Mouse (Mus musculus) midbrain, embryonic 10.5 days (tissue): ENCODE measurements around the gene Iqca. TPM values are rescaled to one million over a fixed set of nuclear protein-coding genes. Genes with fewer than 3 reads are reported as not detected.

Experiments
- DNase-seq: peaks from one replicate; pipeline ENCODE4 v3.0.0-alpha.2; 2017; ENCODE audit warnings: low spot score
- H3K27ac ChIP-seq: fragments of 300-500 bp; sonication (generic); replicated peaks from 2 replicates; pipeline ENCODE4 v1.5.1; 2016; ENCODE audit warnings: mild to moderate bottlenecking
- H3K27me3 ChIP-seq: fragments of 300-500 bp; sonication (generic); 2 replicates; pipeline ENCODE4 v1.6.1; 2016; ENCODE audit warnings: low read depth, mild to moderate bottlenecking; ENCODE audit not compliant: poor library complexity, severe bottlenecking
- H3K36me3 ChIP-seq: fragments of 300-500 bp; sonication (generic); 2 replicates; pipeline ENCODE4 v1.6.1; 2016; ENCODE audit warnings: mild to moderate bottlenecking, moderate library complexity
- H3K4me1 ChIP-seq: fragments of 300-500 bp; sonication (generic); 2 replicates; pipeline ENCODE4 v1.6.1; 2016
- H3K4me3 ChIP-seq: fragments of 300-500 bp; sonication (generic); 2 replicates; pipeline ENCODE4 v1.5.1; 2016; ENCODE audit warnings: mild to moderate bottlenecking, moderate library complexity
- H3K9me3 ChIP-seq: fragments of 300-500 bp; sonication (generic); replicated peaks from 2 replicates; pipeline ENCODE4 v1.6.1; 2016; ENCODE audit warnings: mild to moderate bottlenecking
- WGBS: fragments of 180-500 bp; shearing (Covaris S2); methylation state at CpG from one replicate; pipeline ENCODE4 v1.1.7; 2016; 5-methylcytosine and 5-hydroxymethylcytosine counted together
- polyA plus RNA-seq: library from polyadenylated mRNA; unstranded; fragments of >200 nt; fragmentation: Nextera tagmentation; extraction: Ambion mirVana; gene quantifications from 2 replicates; pipeline ENCODE4 v1.2.1, GENCODE M21; 2016

The Iqca gene
- polyA plus RNA-seq, 1 experiment from 2014 or later: 0.30 TPM

GRCm38 (mm10) chr1:90124561-90124960, 28.6 kb downstream of the Iqca start:
- no peak for DNase-seq
- 95% methylated on average over 12 of the region's 12 CpGs for WGBS
- Histone ChIP-seq H3K4me3 (no peak overlapping the region), H3K27me3 (0 out of 2 replicates have a peak, but pooled peaks cover 3% of the 10 kb centered on the region), H3K27ac (no peak overlapping the region), H3K4me1 (peaks cover 7% of the 10 kb centered on the region), H3K36me3 (no peaks in the 10 kb centered on the region), H3K9me3 (no peaks in the 10 kb centered on the region)

- Histone ChIP-seq H3K4me1 (no peaks in the 10 kb centered on the region), H3K27ac (no peak overlapping the region), H3K9me3 (no peaks in the 10 kb centered on the region), H3K27me3 (no peaks in the 10 kb centered on the region), H3K36me3 (no peaks in the 10 kb centered on the region), H3K4me3 (no peak overlapping the region)
- DNase-seq: no peak
- WGBS: 84% methylated on average over 6 of the region's 6 CpGs
Observed at GRCm38 (mm10) chr1:90120706-90121105, 32.5 kb downstream of the Iqca start.

- Histone ChIP-seq H3K27ac (no peak overlapping the region), H3K4me1 (no peaks in the 10 kb centered on the region), H3K9me3 (no peaks in the 10 kb centered on the region), H3K4me3 (no peak overlapping the region), H3K36me3 (no peaks in the 10 kb centered on the region), H3K27me3 (no peaks in the 10 kb centered on the region)
- DNase-seq: no peak
- 95% methylated on average over 12 of the region's 12 CpGs for WGBS
Observed at GRCm38 (mm10) chr1:90119214-90119613, 34.0 kb downstream of the Iqca start.

DNA sequence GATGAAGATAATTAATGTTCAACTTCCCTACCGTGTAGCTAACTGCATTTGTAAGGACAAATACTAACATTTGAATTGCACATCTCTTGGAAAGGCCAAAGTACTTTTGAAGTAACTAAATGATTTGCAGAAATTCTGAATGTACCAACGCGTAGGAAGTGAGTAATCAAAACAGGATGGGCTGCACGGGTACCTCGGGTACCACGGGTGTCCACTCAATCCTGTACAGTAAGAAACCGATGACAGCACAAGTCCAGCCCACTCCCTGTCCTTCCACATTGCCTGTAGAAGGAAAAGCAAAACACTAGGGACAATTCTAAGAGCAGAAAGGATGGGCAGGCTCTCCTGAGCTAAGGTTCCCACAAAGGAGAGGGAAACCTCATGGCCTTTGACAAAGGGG, 36.0 kb downstream of the Iqca start:
- no peaks in the 10 kb centered on the region for H3K27me3 ChIP-seq
- 89% methylated on average over 7 of the region's 7 CpGs for WGBS
- DNase-seq: no peak
- H3K9me3 ChIP-seq: no peaks in the 10 kb centered on the region
- H3K27ac ChIP-seq: no peak overlapping the region
- no peaks in the 10 kb centered on the region for H3K4me1 ChIP-seq
- H3K4me3 ChIP-seq: no peak overlapping the region
- H3K36me3 ChIP-seq: no peaks in the 10 kb centered on the region

DNA sequence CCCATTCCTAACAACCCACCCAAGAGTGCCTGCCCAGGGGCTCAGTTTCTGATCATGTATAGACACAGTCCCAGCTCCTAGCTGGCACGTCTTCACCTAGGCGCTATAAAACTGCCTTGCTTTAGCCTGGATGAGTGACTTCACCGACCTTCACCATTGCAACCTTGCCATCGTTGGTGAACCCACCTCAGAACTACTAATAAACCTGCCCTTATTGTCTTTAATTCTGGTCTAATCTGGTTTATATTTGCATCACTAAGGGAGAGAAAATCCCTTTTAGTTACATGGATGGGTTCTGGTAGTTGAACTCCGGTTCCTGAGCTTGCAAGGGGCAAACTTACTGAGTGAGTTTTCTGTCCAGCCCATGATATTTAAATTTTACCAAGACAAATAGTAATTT, 38.6 kb downstream of the Iqca start:
- no peak for DNase-seq
- whole genome bisulfite sequencing: 91% methylated on average over 5 of the region's 5 CpGs
- H3K36me3 ChIP-seq: no peaks in the 10 kb centered on the region
- no peaks in the 10 kb centered on the region for H3K4me1 ChIP-seq
- no peaks in the 10 kb centered on the region for H3K9me3 ChIP-seq
- no peak overlapping the region for H3K27ac ChIP-seq
- H3K27me3 ChIP-seq: no peaks in the 10 kb centered on the region
- H3K4me3 ChIP-seq: no peak overlapping the region

GRCm38 (mm10) chr1:90113655-90114244, 39.5 kb downstream of the Iqca start:
- no peaks in the 10 kb centered on the region for H3K36me3 ChIP-seq
- H3K27ac ChIP-seq: no peak overlapping the region
- H3K27me3 ChIP-seq: no peaks in the 10 kb centered on the region
- H3K9me3 ChIP-seq: no peaks in the 10 kb centered on the region
- DNase-seq: no peak
- no peak overlapping the region for H3K4me3 ChIP-seq
- 87% methylated on average over 6 of the region's 6 CpGs for WGBS
- H3K4me1 ChIP-seq: no peaks in the 10 kb centered on the region

DNA sequence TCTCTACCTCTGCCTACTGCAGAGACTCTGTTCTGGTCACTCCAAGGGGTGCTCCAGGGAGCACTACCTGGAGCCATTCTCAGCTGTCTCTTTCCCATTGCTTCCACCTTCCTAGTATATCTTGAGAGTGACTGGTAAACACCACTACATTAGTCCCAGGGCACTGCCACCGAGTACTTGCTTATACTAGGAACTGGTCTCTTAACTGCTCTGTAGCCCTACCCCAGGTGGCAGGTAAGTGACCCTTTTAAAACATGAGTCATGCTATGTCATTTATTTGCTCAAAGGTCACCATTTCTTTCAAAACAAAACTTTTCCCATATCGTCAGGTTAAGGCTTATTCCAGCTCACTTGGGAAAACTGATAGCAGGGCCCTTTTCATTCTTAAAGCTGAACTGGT, 40.5 kb downstream of the Iqca start:
- 87% methylated on average over 2 of the region's 2 CpGs for WGBS
- no peak overlapping the region for H3K27ac ChIP-seq
- DNase-seq: no peak

GRCm38 (mm10) chr1:90111198-90111839, 41.9 kb downstream of the Iqca start:
- no peaks in the 10 kb centered on the region for H3K4me1 ChIP-seq
- no peaks in the 10 kb centered on the region for H3K9me3 ChIP-seq
- 76% methylated on average over 2 of the region's 2 CpGs for WGBS
- DNase-seq: no peak
- no peaks in the 10 kb centered on the region for H3K36me3 ChIP-seq
- H3K4me3 ChIP-seq: no peak overlapping the region
- H3K27me3 ChIP-seq: no peaks in the 10 kb centered on the region
- no peak overlapping the region for H3K27ac ChIP-seq

More for the DNA sequence above, 40.5 kb downstream of the Iqca start:
- no peaks in the 10 kb centered on the region for H3K27me3 ChIP-seq
- H3K4me3 ChIP-seq: no peak overlapping the region
- H3K36me3 ChIP-seq: no peaks in the 10 kb centered on the region
- no peaks in the 10 kb centered on the region for H3K9me3 ChIP-seq
- no peaks in the 10 kb centered on the region for H3K4me1 ChIP-seq

GRCm38 (mm10) chr1:90103896-90104487, 49.2 kb downstream of the Iqca start:
- H3K36me3 ChIP-seq: no peaks in the 10 kb centered on the region
- H3K4me3 ChIP-seq: no peak overlapping the region
- no peak for DNase-seq
- 85% methylated on average over 8 of the region's 8 CpGs for WGBS
- H3K27me3 ChIP-seq: no peaks in the 10 kb centered on the region
- H3K4me1 ChIP-seq: peaks cover 5% of the 10 kb centered on the region
- no peak overlapping the region for H3K27ac ChIP-seq
- H3K9me3 ChIP-seq: no peaks in the 10 kb centered on the region

DNA sequence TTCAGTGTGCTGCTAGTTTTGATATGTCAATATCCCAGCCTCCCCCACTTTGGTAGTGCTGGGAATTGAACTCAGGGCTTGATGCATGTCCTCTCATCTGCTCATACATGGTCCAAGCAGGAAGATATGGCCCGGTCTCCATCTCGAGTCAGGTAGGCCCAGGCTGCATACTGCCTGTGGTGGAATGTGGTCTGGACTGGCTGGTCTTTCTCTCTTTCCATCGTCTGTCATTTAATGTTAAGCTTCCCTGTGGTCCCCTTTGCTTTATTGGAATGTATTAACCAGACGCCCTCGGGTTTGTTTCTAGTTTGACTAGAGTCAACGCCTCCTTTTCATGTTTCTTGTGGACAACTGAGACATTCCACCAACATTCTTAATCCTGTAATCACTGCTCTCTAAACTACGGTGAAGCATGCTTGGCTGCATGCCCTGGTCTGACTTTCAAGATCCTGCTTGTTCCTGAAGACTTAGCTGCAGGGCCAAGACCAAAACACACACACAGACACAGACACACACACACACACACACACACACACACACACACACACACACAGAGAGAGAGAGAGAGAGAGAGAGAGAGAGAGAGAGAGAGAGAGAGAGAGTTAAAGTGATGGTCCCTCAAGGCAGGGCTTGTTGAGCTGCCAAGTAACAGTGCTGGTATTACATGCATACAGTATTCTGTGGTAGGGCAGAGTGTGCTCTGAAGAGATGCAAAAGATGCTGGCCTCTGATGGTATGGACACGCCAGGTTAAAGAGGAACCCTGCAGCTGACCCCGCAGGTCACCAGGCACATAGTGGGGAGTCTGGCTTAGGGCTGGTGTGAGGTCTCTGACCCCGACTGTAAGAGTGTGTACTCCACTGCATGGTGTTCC, 52.6 kb downstream of the Iqca start:
- H3K9me3 ChIP-seq: no peaks in the 10 kb centered on the region
- no peak for DNase-seq
- no peaks in the 10 kb centered on the region for H3K27me3 ChIP-seq
- 88% methylated on average over 10 of the region's 10 CpGs for WGBS
- peaks cover 5% of the 10 kb centered on the region for H3K4me1 ChIP-seq
- H3K4me3 ChIP-seq: no peak overlapping the region
- no peak overlapping the region for H3K27ac ChIP-seq
- H3K36me3 ChIP-seq: no peaks in the 10 kb centered on the region

GRCm38 (mm10) chr1:90092816-90093493, 60.2 kb downstream of the Iqca start:
- Histone ChIP-seq H3K27me3 (peaks cover 7% of the 10 kb centered on the region; the same call in 1 of the 2 replicates), H3K4me1 (peaks cover 9% of the 10 kb centered on the region; the same call in 1 of the 2 replicates), H3K27ac (no peak overlapping the region), H3K36me3 (no peaks in the 10 kb centered on the region), H3K9me3 (no peaks in the 10 kb centered on the region), H3K4me3 (no peak overlapping the region)
- WGBS: 84% methylated on average over 10 of the region's 10 CpGs
- DNase-seq: no peak

DNA sequence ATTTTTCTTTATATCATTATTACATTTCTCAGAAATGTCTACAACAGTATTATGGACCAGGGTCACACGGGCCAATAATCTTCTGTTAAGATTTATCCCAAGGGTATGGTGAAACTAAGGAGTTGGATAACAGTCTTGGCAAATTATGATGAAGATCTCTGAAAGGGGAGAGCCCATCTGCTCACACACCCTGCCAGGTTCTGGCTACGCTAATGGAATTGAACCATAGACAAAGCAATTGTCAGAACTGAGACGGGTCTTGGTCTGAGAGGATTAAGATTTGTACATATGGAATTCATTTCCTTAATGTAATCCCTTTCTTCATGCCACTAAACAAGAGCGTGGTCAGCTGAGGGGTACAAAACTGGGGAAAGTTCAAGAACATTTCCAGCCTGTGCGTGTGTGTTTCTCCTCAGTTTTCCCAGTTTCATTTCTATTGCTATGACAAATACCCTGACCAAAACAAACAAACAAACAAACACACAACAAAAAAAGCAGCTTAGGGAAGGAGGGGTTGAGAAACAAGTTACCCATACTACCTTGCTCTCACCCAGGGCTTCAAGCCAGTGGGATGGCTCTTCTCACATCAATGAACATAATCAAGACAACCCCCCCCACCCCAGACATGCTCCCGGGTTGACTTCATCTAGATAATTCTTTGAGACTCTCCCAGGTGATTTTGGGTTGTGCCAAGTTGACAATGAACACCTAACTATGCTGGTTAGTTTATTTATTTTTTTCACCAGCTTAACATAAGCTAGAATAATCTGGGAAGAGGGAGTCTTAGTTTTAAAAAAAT, 64.8 kb downstream of the Iqca start:
- 73% methylated on average over 6 of the region's 6 CpGs for WGBS
- H3K27ac ChIP-seq: no peak overlapping the region
- no peak for DNase-seq

More for the DNA sequence above, 64.8 kb downstream of the Iqca start:
- Histone ChIP-seq H3K36me3 (no peaks in the 10 kb centered on the region), H3K4me3 (no peak overlapping the region), H3K4me1 (peaks cover 28% of the 10 kb centered on the region), H3K27me3 (peaks cover 15% of the 10 kb centered on the region), H3K9me3 (no peaks in the 10 kb centered on the region)
